Mouse (Mus musculus): ENCODE measurements around the gene Tmprss9. TPM values are rescaled to one million over a fixed set of nuclear protein-coding genes. Genes with fewer than 3 reads are reported as not detected.

The Tmprss9 gene
- not detected in 2 replicates for polyA plus RNA-seq (2015; fragmentation: Nextera tagmentation; extraction: Ambion mirVana)

GRCm38 (mm10) chr10:80871581-80871980 is at the start of gene Tmprss9:
TSS of gene Tmprss9 (plus strand) at chr10:80871848.

GRCm38 (mm10) chr10:80826151-80827062 is 45.2 kb upstream of the Tmprss9 start, which contains the start of gene Oaz1:
TSS of gene Oaz1 (plus strand) at chr10:80826656.

GRCm38 (mm10) chr10:80843931-80844547 is 27.6 kb upstream of the Tmprss9 start, which contains the start of gene Lingo3:
TSS of gene Lingo3 (minus strand) at chr10:80844039.

DNA sequence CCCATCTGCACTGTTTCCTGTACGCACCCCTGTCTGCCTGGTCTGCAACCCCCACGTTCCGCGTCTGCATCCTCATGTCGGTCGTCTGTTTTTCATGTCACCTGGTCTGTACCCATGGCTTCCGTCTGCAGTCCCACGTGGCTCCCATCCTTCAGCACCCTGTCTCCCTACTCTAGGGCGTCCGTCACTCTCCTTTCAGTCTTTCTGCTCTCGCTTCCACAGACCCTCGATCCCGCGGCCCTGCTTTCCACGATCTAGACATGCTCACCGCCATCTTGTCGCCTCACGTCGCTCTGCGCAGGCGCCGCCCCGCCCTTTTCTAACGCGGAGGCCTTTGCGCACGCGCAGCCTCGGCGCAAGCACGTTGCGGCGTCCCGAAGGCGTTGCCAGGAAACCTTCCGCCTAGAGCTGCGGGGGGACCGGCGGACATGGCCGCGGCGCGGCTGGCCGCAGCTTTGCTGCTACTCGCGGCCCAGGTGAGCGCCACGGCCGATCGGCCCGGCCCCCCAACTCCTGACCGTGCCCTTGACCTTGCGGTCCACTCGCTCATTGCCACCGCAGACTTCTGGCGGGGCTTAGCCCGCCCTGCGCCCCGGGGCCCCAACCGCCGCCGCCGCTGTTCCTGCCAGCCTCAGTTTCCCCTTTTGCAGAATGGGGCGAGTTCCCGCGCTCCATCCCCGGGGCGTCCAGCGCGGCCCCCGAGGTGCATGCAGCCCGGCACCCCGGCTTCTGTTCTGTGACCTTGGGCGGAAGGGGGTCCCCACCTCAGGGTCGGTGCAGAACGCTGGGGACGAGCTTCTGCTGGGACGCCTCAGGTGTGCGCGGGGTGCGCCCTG is 16.5 kb upstream of the Tmprss9 start, which contains the start of the genes Lsm7 and Sppl2b:
Gene Lsm7, minus strand, starts transcription at position 297 of the 836 bp plus-strand sequence.
Gene Sppl2b, plus strand, starts transcription at position 363 of the 836 bp plus-strand sequence.

DNA sequence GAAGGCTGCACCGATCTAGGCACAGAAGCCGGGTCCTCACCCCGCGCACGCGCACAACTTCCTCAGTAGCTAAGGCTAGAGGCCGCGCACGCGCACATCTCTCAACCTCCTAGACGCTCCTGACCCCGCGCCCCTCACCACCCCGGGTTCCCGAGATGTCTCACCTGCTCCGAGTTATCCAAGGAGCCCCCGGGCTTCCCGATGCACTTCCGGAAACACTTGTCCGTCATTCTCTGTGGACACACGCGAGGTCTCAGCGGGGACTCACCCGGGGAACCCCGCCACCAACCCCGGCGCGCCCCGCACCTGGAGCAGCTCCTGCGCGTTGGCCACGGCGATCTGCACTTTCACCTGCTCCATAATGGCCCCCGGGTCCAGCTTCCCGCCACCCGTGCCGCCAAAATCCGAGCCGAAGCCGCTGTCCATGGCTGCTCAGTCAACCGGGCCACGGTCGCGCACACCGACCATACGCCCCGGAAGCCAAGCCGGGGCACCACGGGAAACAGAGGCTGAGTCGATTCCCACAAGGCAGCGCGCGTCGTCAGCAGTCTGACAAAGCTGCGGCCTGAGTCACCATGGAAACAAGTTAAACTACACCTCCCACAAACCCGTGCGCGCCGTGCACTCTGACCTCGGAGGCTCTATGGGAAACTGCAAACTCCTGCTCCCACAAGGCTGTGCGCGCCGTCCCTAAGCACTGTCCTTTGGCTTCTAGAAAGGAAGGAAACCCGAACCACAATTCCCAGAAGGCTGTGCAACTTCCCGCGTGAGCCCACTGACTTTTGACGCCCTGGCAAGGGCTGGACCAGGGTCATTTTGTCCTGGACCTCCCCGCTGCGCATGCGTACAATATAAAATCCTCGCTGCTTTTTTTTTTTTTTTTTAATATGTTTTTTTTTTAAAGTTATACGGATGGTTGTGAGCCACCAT is 28.9 kb downstream of the Tmprss9 start, which contains the start of gene Timm13:
Gene Timm13, minus strand, starts transcription at position 652 of the 930 bp plus-strand sequence.

GRCm38 (mm10) chr10:80917779-80918434 is 46.3 kb downstream of the Tmprss9 start, which contains the start of gene Lmnb2:
TSS of gene Lmnb2 (minus strand) at chr10:80918245.

GRCm38 (mm10) chr10:80929299-80930226 is 57.9 kb downstream of the Tmprss9 start, which contains the start of gene Gadd45b:
TSS of gene Gadd45b (plus strand) at chr10:80930073.

MicroRNAs encoded within 50 kb of the gene (microRNA counts, 519-probe panel; counts per million panel counts)
- microRNA mmu-miR-1982: 296 counts per million, percentile 58 among the panel's probes with 10 or more counts

Small RNAs within 50 kb of the gene (microRNA-seq; reads per million reads assigned to microRNA genes)
- 3.0 to 5.4 reads per million in 2 experiments for gene Mir1982

Other genes starting within 250 kb of the Tmprss9 start
- gene Csnk1g2, start 249.0 kb upstream of the Tmprss9 start, polyA plus RNA-seq (2015; fragmentation: Nextera tagmentation; extraction: Ambion mirVana): 93.0 and 102 TPM in 2 replicates
- 31.9 and 36.3 TPM in 2 replicates for gene Btbd2, start 214.8 kb upstream of the Tmprss9 start, polyA plus RNA-seq (2015; fragmentation: Nextera tagmentation; extraction: Ambion mirVana)
- 132 and 139 TPM in 2 replicates for gene Mknk2, start 193.7 kb upstream of the Tmprss9 start, polyA plus RNA-seq (2015; fragmentation: Nextera tagmentation; extraction: Ambion mirVana)
- 19.4 and 20.4 TPM in 2 replicates for gene Mob3a, start 169.9 kb upstream of the Tmprss9 start, polyA plus RNA-seq (2015; fragmentation: Nextera tagmentation; extraction: Ambion mirVana)
- 7.5 and 10.2 TPM in 2 replicates for gene Izumo4, start 169.7 kb upstream of the Tmprss9 start, polyA plus RNA-seq (2015; fragmentation: Nextera tagmentation; extraction: Ambion mirVana)
- gene Ap3d1, start 129.6 kb upstream of the Tmprss9 start, polyA plus RNA-seq (2015; fragmentation: Nextera tagmentation; extraction: Ambion mirVana): 31.6 and 35.9 TPM in 2 replicates
- gene Dot1l, start 116.6 kb upstream of the Tmprss9 start, polyA plus RNA-seq (2015; fragmentation: Nextera tagmentation; extraction: Ambion mirVana): 8.6 and 10.6 TPM in 2 replicates
- 28.5 and 34.2 TPM in 2 replicates for gene Sf3a2, start 73.7 kb upstream of the Tmprss9 start, polyA plus RNA-seq (2015; fragmentation: Nextera tagmentation; extraction: Ambion mirVana)
- gene Plekhj1, start 73.2 kb upstream of the Tmprss9 start, polyA plus RNA-seq (2015; fragmentation: Nextera tagmentation; extraction: Ambion mirVana): 44.2 and 55.6 TPM in 2 replicates
- gene Amh, start 66.6 kb upstream of the Tmprss9 start, polyA plus RNA-seq (2015; fragmentation: Nextera tagmentation; extraction: Ambion mirVana): not detected in 2 replicates
- 278 and 284 TPM in 2 replicates for gene Jsrp1, start 58.4 kb upstream of the Tmprss9 start, polyA plus RNA-seq (2015; fragmentation: Nextera tagmentation; extraction: Ambion mirVana)
- gene Oaz1, start 45.2 kb upstream of the Tmprss9 start, polyA plus RNA-seq (2015; fragmentation: Nextera tagmentation; extraction: Ambion mirVana): 1,304 and 1,343 TPM in 2 replicates
- gene Lingo3, start 27.8 kb upstream of the Tmprss9 start, polyA plus RNA-seq (2015; fragmentation: Nextera tagmentation; extraction: Ambion mirVana): 8.9 and 10.0 TPM in 2 replicates
- gene Lsm7, start 16.6 kb upstream of the Tmprss9 start, polyA plus RNA-seq (2015; fragmentation: Nextera tagmentation; extraction: Ambion mirVana): 171 and 175 TPM in 2 replicates
- 20.0 and 20.7 TPM in 2 replicates for gene Sppl2b, start 16.6 kb upstream of the Tmprss9 start, polyA plus RNA-seq (2015; fragmentation: Nextera tagmentation; extraction: Ambion mirVana)
- 239 and 241 TPM in 2 replicates for gene Timm13, start 29.1 kb downstream of the Tmprss9 start, polyA plus RNA-seq (2015; fragmentation: Nextera tagmentation; extraction: Ambion mirVana)
- gene Lmnb2, start 46.4 kb downstream of the Tmprss9 start, polyA plus RNA-seq (2015; fragmentation: Nextera tagmentation; extraction: Ambion mirVana): 23.4 and 25.6 TPM in 2 replicates
- 24.5 and 29.0 TPM in 2 replicates for gene Gadd45b, start 58.2 kb downstream of the Tmprss9 start, polyA plus RNA-seq (2015; fragmentation: Nextera tagmentation; extraction: Ambion mirVana)
- 1.6 TPM in 2 replicates for gene Gng7, start 143.1 kb downstream of the Tmprss9 start, polyA plus RNA-seq (2015; fragmentation: Nextera tagmentation; extraction: Ambion mirVana)
- gene Diras1, start 153.8 kb downstream of the Tmprss9 start, polyA plus RNA-seq (2015; fragmentation: Nextera tagmentation; extraction: Ambion mirVana): 0.06 TPM in 1 of 2 replicates, not detected in the other
- gene Slc39a3, start 165.6 kb downstream of the Tmprss9 start, polyA plus RNA-seq (2015; fragmentation: Nextera tagmentation; extraction: Ambion mirVana): 7.3 and 9.2 TPM in 2 replicates
- 117 and 131 TPM in 2 replicates for gene Sgta, start 188.3 kb downstream of the Tmprss9 start, polyA plus RNA-seq (2015; fragmentation: Nextera tagmentation; extraction: Ambion mirVana)
- gene Thop1, start 198.2 kb downstream of the Tmprss9 start, polyA plus RNA-seq (2015; fragmentation: Nextera tagmentation; extraction: Ambion mirVana): 34.9 and 40.3 TPM in 2 replicates
- gene Creb3l3, start 227.0 kb downstream of the Tmprss9 start, polyA plus RNA-seq (2015; fragmentation: Nextera tagmentation; extraction: Ambion mirVana): 0.54 and 1.2 TPM in 2 replicates
- 143 and 155 TPM in 2 replicates for gene Map2k2, start 234.1 kb downstream of the Tmprss9 start, polyA plus RNA-seq (2015; fragmentation: Nextera tagmentation; extraction: Ambion mirVana)

Measured in skeletal muscle tissue, postnatal 0 days (tissue).